Mouse (Mus musculus): ENCODE measurements around the gene Neurod4. TPM values are rescaled to one million over a fixed set of nuclear protein-coding genes. Genes with fewer than 3 reads are reported as not detected.
"Not testable (repeated sequence)": the region's sequence is repeated elsewhere in the genome, so short reads cannot be mapped to it uniquely, and the experiment has no call there.

The Neurod4 gene
- 1.4 and 2.1 TPM in 2 replicates for polyA plus RNA-seq (2016; fragmentation: Nextera tagmentation; extraction: Ambion mirVana)

DNA sequence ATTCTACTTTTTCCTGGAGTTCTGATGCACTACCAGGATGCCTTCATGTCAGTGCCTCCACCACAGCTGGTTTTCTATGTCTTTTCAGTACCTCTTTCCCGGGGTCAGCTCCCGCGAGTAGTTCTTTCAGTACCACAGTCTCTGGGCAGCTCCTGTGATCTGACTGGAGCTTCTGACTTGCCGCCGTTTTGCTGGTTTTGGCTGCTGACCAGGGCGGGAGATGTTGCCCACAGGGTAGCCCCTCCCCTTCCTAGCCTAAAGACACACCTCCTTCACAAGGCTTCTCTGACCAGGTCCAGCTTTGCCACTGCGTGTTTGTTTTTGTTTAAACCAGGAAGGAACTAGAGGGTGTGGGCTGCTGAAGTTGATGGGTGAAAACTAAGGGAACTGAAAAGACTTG lies at the start of gene Neurod4:
Neurod4 (minus strand) TSS at position 175 of the 400 bp plus-strand sequence.
- Histone ChIP-seq H3K4me3 (no peak within 1 kb of the TSS), H3K36me3 (no peaks in the 10 kb centered on the region), H3K4me1 (no peaks in the 10 kb centered on the region), H3K4me2 (replicated peaks) (no peak within 1 kb of the TSS), H3K9ac (no peak within 1 kb of the TSS), H3K9me3 (no peaks in the 10 kb centered on the region), H3K27ac (no peak within 1 kb of the TSS), H3K27me3 (no peaks in the 10 kb centered on the region)
- WGBS: 1% methylated on average over 7 of the region's 7 CpGs
- ATAC-seq (ENCODE audit: insufficient number of reproducible peaks, insufficient read depth, low FRiP score, low TSS enrichment): peak; percentile 69

DNA sequence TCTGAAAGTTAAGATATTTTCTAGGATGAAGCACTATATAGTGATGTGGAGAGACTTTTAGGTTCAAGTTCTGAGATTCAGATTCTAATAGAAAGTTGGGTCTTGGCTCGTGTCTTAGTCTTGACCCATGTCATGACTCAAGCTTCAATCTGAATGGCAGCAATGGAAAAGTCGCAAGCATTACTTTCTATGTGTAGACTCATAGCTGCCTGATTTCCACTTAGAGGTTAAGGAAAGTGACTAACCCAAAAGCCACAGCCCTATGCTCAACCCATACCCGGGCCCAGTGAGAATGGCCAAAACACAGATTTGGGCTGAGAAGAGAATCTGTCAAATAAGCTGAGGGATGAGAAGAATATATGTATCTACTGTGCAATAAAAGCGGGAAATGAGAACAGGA lies 44.2 kb upstream of the Neurod4 start:
- Histone ChIP-seq H3K9me3 (no peaks in the 10 kb centered on the region), H3K4me3 (no peak overlapping the region), H3K27ac (no peak overlapping the region), H3K4me2 (replicated peaks) (no peak overlapping the region), H3K9ac (no peak overlapping the region), H3K27me3 (no peaks in the 10 kb centered on the region), H3K36me3 (no peaks in the 10 kb centered on the region), H3K4me1 (no peaks in the 10 kb centered on the region)
- ATAC-seq (ENCODE audit: insufficient number of reproducible peaks, insufficient read depth, low FRiP score, low TSS enrichment): no peak
- WGBS: 90% methylated on average over 4 of the region's 4 CpGs

DNA sequence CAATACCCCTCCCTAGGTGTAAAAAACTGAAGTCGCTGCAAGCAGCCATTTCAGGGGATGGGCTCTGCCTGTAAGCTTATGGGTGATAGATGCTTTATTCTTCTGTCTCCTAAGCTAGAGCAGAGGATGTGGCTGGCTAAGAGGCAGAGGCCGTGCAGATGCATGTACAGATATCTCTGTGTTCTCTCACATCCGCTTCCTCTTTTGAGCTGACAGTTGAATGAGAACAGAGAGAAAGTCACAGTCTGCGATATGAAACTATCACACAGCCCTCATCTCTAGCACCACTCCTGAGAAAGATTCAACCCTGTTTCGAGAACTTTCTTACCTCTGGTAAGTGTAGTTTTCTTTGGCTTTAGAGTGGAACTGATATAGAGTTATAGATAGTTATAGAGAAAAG lies 42.6 kb upstream of the Neurod4 start, which contains the start of gene Tespa1:
Tespa1 (plus strand) TSS at position 234 of the 400 bp plus-strand sequence.
- 85% methylated on average over 5 of the region's 5 CpGs for WGBS
- H3K9me3 ChIP-seq: no peaks in the 10 kb centered on the region
- H3K27me3 ChIP-seq: no peaks in the 10 kb centered on the region
- no peak within 1 kb of the TSS for H3K4me2 ChIP-seq (replicated peaks)
- H3K27ac ChIP-seq: no peak within 1 kb of the TSS
- no peaks in the 10 kb centered on the region for H3K36me3 ChIP-seq
- no peak within 1 kb of the TSS for H3K9ac ChIP-seq
- H3K4me3 ChIP-seq: no peak within 1 kb of the TSS
- H3K4me1 ChIP-seq: no peaks in the 10 kb centered on the region
- no peak for ATAC-seq (ENCODE audit: insufficient number of reproducible peaks, insufficient read depth, low FRiP score, low TSS enrichment)

DNA sequence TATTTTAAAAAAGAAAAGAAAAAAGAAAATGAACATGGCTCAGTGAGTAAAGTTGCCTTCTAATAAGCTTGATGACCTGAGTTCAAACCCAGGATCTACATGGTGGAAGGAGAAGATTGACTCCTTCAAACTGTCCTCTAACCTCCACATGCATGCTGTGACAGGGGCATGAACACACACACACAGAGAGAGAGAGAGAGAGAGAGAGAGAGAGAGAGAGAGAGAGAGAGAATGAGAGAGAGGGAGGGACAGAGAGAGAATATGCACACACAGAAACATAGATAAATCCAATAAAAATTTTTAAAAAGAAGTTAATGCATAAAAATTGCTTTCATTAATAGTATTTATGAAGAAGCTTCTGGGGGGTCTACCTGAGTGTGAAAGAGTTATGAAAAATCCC lies 42.0 kb upstream of the Neurod4 start:
- ATAC-seq (ENCODE audit: insufficient number of reproducible peaks, insufficient read depth, low FRiP score, low TSS enrichment): no peak
- H3K27ac ChIP-seq: no peak overlapping the region
- H3K4me2 ChIP-seq (replicated peaks): no peak overlapping the region
- H3K4me3 ChIP-seq: no peak overlapping the region
- H3K9ac ChIP-seq: no peak overlapping the region
- no peaks in the 10 kb centered on the region for H3K9me3 ChIP-seq
- no peaks in the 10 kb centered on the region for H3K36me3 ChIP-seq
- H3K4me1 ChIP-seq: no peaks in the 10 kb centered on the region
- no peaks in the 10 kb centered on the region for H3K27me3 ChIP-seq

DNA sequence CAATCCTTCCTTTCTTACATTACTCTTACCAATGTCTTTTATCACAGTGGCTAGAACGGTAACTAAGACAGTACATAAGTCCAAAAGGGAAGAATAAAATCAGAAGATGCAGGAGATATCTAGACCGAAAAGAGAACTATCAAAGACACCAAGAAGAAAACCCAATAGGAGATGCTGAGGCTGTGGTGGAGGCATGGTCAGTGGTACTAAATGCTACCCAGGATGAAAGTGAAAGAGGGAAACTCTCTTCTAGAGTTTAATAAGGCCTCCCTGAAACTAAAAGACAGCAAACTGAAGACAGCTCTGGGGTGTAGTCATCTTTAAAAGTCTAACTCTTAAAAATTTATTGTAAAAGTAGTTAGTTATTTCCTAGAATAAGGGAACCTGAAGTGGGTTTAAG lies 40.7 kb upstream of the Neurod4 start:
- H3K4me3 ChIP-seq: no peak overlapping the region
- no peaks in the 10 kb centered on the region for H3K9me3 ChIP-seq
- H3K4me2 ChIP-seq (replicated peaks): no peak overlapping the region
- ATAC-seq (ENCODE audit: insufficient number of reproducible peaks, insufficient read depth, low FRiP score, low TSS enrichment): no peak
- 81% methylated on average over 2 of the region's 2 CpGs for WGBS
- no peaks in the 10 kb centered on the region for H3K36me3 ChIP-seq
- H3K4me1 ChIP-seq: no peaks in the 10 kb centered on the region
- H3K9ac ChIP-seq: no peak overlapping the region
- H3K27me3 ChIP-seq: no peaks in the 10 kb centered on the region
- H3K27ac ChIP-seq: no peak overlapping the region

DNA sequence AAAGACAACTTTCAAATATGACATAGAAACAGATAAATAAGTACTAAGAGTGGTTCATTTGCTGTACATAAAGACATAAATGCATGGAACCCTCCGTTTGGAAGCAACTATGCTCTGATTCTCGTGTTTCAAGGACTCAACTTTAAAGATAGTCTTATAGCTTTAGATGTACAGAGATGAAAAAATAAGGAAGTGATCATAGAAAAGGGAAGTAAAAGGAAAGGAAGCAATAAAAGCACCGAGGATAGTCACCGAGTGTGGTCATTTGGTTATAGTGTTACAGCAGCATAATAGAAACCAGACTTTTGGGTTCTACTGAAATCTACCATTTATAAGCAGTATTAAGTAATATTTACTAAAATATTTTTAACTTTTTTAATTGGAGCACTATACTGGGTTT lies 38.7 kb upstream of the Neurod4 start:
- Histone ChIP-seq H3K36me3 (no peaks in the 10 kb centered on the region), H3K4me3 (no peak overlapping the region), H3K9me3 (no peaks in the 10 kb centered on the region), H3K27ac (no peak overlapping the region), H3K9ac (no peak overlapping the region), H3K4me1 (no peaks in the 10 kb centered on the region), H3K4me2 (replicated peaks) (no peak overlapping the region), H3K27me3 (no peaks in the 10 kb centered on the region)
- 54% methylated on average over 4 of the region's 4 CpGs for WGBS
- no peak for ATAC-seq (ENCODE audit: insufficient number of reproducible peaks, insufficient read depth, low FRiP score, low TSS enrichment)

DNA sequence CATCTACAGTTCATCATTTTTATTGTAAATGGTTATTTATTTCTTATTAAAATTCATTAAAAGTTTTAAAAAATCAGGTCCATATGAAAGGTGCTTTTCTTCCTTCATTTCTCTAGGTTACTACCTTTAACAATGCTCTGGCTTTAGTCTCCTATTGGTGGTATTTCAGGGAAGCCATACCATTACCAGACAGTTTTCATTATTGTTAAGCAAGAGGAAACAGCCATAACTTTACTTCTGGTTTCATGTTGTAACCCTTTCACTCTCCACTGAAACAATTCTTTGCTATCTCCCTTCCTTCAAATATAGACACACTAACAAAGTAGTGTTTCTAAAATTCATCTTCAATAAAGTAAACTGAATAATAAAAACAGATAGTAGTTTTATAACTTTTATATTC lies 35.8 kb upstream of the Neurod4 start:
- H3K9me3 ChIP-seq: no peaks in the 10 kb centered on the region

DNA sequence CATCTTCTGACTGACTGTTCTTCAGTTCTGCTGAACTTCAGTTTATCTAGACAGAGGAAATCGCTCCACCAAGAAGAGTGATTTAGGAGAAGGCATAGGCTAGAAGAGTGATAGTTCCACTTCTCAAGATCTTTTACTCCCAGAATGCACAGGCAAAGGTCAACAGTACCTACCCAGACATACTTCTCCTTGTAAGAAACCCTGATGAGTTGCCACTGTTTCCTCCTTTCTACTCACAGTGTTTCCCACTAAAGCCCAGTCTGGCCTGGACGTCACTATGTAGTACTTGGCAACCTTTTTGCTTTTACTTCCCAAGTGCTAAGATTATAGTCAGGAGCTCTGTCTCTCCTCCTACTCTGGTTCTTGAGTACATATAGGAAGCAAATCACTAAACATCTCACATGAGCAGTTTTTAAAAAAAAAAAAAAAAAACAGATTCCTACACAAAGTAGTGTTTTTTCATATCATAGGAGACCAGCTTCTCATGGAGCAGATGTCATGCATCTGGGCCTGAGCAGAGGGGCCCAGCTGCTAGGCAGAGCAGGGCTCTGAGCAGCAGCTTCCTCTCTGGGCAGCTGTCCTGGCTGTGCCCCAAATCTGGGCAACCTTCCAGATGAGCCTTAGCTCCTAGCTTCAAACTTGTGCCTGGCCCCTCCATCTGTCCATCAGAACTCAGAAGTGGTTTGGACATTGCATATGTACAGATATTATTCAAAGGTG lies 34.2 kb upstream of the Neurod4 start:
- ATAC-seq (ENCODE audit: insufficient number of reproducible peaks, insufficient read depth, low FRiP score, low TSS enrichment): no peak
- WGBS: 82% methylated on average over 2 of the region's 2 CpGs
- H3K27me3 ChIP-seq: no peaks in the 10 kb centered on the region

More for the DNA sequence above, 35.8 kb upstream of the Neurod4 start:
- no peak for ATAC-seq (ENCODE audit: insufficient number of reproducible peaks, insufficient read depth, low FRiP score, low TSS enrichment)
- Histone ChIP-seq H3K9ac (no peak overlapping the region), H3K36me3 (no peaks in the 10 kb centered on the region), H3K4me2 (replicated peaks) (no peak overlapping the region), H3K27ac (no peak overlapping the region), H3K4me3 (no peak overlapping the region), H3K4me1 (no peaks in the 10 kb centered on the region), H3K27me3 (no peaks in the 10 kb centered on the region)

DNA sequence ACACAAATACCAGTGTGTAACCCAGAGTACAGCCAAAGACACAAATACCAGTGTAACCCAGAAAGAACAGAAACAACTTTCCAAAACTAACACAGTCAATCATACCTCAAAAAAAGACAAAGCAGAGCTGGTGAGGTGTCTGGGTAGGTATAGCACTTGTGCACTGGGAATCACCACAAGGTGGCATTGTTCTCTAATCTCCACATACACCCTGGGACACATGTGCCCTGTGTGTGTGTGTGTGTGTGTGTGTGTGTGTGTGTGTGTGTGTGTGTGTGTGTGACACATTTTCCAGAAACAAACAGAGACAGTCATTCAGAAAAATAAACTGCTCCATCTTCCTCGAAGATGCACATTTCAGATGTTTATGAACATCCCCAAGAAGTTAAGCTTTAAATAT lies 33.5 kb upstream of the Neurod4 start:
- Histone ChIP-seq H3K4me3 (no peak overlapping the region), H3K9me3 (no peaks in the 10 kb centered on the region), H3K36me3 (no peaks in the 10 kb centered on the region), H3K4me2 (replicated peaks) (no peak overlapping the region), H3K27me3 (no peaks in the 10 kb centered on the region), H3K27ac (no peak overlapping the region), H3K4me1 (no peaks in the 10 kb centered on the region), H3K9ac (no peak overlapping the region)
- 76% methylated on average over 1 of the region's 1 CpGs for WGBS
- ATAC-seq (ENCODE audit: insufficient number of reproducible peaks, insufficient read depth, low FRiP score, low TSS enrichment): no peak

More for the DNA sequence above, 34.2 kb upstream of the Neurod4 start:
- Histone ChIP-seq H3K9ac (no peak overlapping the region), H3K27ac (no peak overlapping the region), H3K4me2 (replicated peaks) (no peak overlapping the region), H3K4me3 (no peak overlapping the region), H3K9me3 (no peaks in the 10 kb centered on the region), H3K4me1 (no peaks in the 10 kb centered on the region), H3K36me3 (no peaks in the 10 kb centered on the region)

DNA sequence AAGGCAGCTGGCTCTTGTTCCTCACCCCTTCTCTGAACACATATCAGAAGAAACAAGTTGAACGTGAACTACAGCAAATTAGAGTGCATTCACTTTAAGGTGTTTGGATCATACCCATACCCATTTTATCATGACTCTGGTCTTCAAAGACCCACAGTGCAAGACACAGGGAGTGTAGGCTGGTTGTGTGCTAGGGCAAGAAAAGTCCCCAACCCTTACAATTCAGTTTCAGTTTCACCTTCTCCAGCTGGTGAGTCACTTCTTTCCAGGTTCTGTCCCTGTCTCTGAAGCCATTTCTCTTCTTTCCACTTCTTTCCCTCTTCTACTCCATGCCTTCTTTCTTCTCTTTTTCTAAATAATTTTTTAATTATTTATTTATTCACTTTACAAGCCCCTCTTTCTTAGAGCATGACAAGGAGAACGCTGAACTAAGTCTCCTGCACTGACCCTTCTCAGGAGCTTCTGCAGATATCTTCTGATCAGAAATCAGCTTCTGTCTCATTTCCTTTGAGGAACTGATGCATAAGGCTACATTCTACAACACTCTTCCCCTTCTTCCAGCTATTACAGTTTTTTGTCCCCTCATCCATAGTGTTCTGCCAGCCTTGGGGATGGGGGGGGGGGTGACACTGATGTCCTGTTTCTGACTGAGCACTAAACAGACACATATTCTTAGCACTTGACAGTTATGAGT lies 31.6 kb upstream of the Neurod4 start:
- WGBS: 91% methylated on average over 2 of the region's 2 CpGs
- Histone ChIP-seq H3K4me2 (replicated peaks) (no peak overlapping the region), H3K9me3 (no peaks in the 10 kb centered on the region), H3K4me1 (no peaks in the 10 kb centered on the region), H3K27me3 (no peaks in the 10 kb centered on the region), H3K9ac (no peak overlapping the region), H3K4me3 (no peak overlapping the region), H3K27ac (no peak overlapping the region), H3K36me3 (no peaks in the 10 kb centered on the region)
- ATAC-seq (ENCODE audit: insufficient number of reproducible peaks, insufficient read depth, low FRiP score, low TSS enrichment): no peak

DNA sequence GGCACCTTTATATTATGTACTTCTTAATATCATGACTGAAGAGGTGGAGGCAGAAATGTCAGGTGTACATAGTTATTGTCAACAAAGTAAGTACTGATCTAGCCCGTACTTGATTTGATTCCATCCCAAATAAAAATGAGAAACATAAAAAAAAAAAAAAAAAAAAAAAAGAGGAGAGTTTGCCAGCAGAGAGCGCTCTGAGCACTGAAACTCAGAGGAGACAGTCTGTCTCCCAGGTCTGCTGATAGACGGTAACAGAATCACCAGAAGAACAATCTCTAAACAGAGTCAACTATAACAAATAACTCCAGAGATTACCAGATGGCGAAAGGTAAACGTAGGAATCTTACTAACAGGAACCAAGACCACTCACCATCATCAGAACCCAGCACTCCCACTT lies 24.1 kb upstream of the Neurod4 start:
- H3K4me3 ChIP-seq; ATAC-seq (ENCODE audit: insufficient number of reproducible peaks, insufficient read depth, low FRiP score, low TSS enrichment); H3K4me2 ChIP-seq (replicated peaks); H3K27ac ChIP-seq; H3K4me1 ChIP-seq; H3K36me3 ChIP-seq; H3K27me3 ChIP-seq; H3K9ac ChIP-seq; H3K9me3 ChIP-seq: not testable (repeated sequence)
- 93% methylated on average over 3 of the region's 5 CpGs for WGBS

DNA sequence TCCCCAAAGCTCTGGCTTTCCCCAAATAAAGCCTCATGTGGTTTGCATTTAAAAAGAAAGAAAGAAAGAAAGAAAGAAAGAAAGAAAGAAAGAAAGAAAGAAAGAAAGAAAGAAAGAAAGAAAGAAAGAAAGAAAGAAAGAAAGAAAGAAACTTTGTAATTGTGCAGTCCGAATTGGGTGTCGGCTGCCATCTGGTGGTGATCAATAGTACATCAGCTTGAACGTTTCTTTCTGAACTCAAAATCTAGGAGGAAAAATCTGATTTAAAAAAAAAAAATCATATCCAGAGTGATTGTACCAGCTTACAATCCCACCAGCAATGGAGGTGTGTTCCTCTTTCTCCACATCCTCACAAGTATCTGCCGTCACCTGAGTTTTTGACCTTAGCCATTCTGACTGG lies 18.7 kb upstream of the Neurod4 start:
- H3K9ac ChIP-seq; H3K4me2 ChIP-seq (replicated peaks); H3K36me3 ChIP-seq; H3K27me3 ChIP-seq; H3K4me3 ChIP-seq; ATAC-seq (ENCODE audit: insufficient number of reproducible peaks, insufficient read depth, low FRiP score, low TSS enrichment); H3K27ac ChIP-seq; H3K9me3 ChIP-seq; H3K4me1 ChIP-seq: not testable (repeated sequence)
- WGBS: 20% methylated on average over 4 of the region's 4 CpGs
